Comparison of ENCODE assay signal across 9 mouse cellular contexts in the genomic region with DNA sequence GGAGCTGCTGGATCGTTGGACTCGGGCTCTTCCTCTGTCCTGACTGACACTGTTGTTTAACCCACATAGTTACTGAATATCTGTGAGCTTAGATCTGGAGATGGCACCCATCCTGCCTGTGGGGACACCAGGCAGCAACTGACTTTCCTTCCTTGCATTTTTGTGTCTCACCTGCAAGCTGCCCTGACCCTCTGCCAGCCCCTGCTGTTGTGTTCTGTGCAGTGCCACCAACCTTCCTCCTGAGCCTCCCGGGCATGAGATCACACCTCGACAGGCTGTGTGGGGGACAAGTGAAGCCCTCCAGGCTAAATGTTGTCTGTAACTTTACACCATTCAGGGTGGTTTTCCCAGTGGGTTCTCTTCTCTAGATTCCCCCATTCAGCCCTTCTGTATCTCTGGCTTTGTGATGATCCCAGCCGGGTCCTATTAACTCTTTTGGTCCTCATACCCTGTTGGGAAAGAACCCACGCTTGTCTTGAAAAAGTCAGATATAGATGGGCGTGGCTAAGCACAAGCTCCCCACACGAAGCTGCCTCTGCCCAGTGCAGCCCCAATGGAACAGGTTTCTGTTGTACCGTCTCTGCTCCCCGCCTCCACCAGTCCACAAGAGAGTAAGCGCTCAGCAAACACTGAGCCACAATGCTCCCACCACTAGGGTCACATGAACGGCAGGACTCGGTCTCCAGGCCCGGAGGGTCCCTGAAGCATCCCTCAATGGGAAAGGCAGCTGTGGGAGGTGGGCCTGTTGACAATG. TPM values are rescaled to one million over a fixed set of nuclear protein-coding genes. Genes with fewer than 3 reads are reported as not detected.
DNase-seq lines count a peak whose midpoint lies in the region; ATAC-seq lines count a peak whose summit lies in the region.
"Had no signal": no experiment of that assay in that cellular context is flagged by ENCODE, and none has a peak within 500 bp of the region (broad histone marks: within the 10 kb centered on the region; RNA-seq: fewer than 3 reads in every experiment).

No protein-coding gene starts in this region.

- no peak for ATAC-seq in heart, embryonic 15.5 days (replicated peaks; ENCODE audit: insufficient number of reproducible peaks, insufficient read depth, low FRiP score, low read depth)
- no peak for ATAC-seq in embryonic facial prominence, embryonic 12.5 days (ENCODE audit: insufficient number of reproducible peaks, insufficient read depth, low FRiP score, low TSS enrichment)
- peak; percentile 62; the same call in 1 of the 2 replicates for ATAC-seq in forebrain, embryonic 15.5 days (replicated peaks)
- ATAC-seq in midbrain, embryonic 13.5 days: peak; percentile 49; the same call in 1 of the 2 replicates

- H3K4me1 ChIP-seq in heart, embryonic 15.5 days (replicated peaks): peaks cover 36% of the 10 kb centered on the region
- peaks cover 16% of the 10 kb centered on the region for H3K4me1 ChIP-seq in embryonic facial prominence, embryonic 12.5 days
- H3K4me1 ChIP-seq in forebrain, embryonic 15.5 days: peaks cover 27% of the 10 kb centered on the region
- H3K4me1 ChIP-seq in midbrain, embryonic 13.5 days (replicated peaks): peaks cover 29% of the 10 kb centered on the region

- no peak overlapping the region for H3K4me3 ChIP-seq in heart, embryonic 15.5 days
- no peak overlapping the region for H3K4me3 ChIP-seq in embryonic facial prominence, embryonic 12.5 days
- H3K4me3 ChIP-seq in forebrain, embryonic 15.5 days: no peak overlapping the region
- H3K4me3 ChIP-seq in midbrain, embryonic 13.5 days (replicated peaks): no peak overlapping the region

- 0 out of 2 replicates have a peak, but pooled peaks cover 2% of the 10 kb centered on the region for H3K27me3 ChIP-seq in heart, embryonic 15.5 days
- H3K27me3 ChIP-seq in embryonic facial prominence, embryonic 12.5 days: no peaks in the 10 kb centered on the region
- no peaks in the 10 kb centered on the region for H3K27me3 ChIP-seq in forebrain, embryonic 15.5 days
- H3K27me3 ChIP-seq in midbrain, embryonic 13.5 days: no peaks in the 10 kb centered on the region

- H3K9me3 ChIP-seq in heart, embryonic 15.5 days (replicated peaks): no peaks in the 10 kb centered on the region
- H3K9me3 ChIP-seq in embryonic facial prominence, embryonic 12.5 days: no peaks in the 10 kb centered on the region
- no peaks in the 10 kb centered on the region for H3K9me3 ChIP-seq in forebrain, embryonic 15.5 days
- H3K9me3 ChIP-seq in midbrain, embryonic 13.5 days: no peaks in the 10 kb centered on the region

- no peaks in the 10 kb centered on the region for H3K36me3 ChIP-seq in heart, embryonic 15.5 days
- no peaks in the 10 kb centered on the region for H3K36me3 ChIP-seq in embryonic facial prominence, embryonic 12.5 days
- H3K36me3 ChIP-seq in forebrain, embryonic 15.5 days: no peaks in the 10 kb centered on the region
- H3K36me3 ChIP-seq in midbrain, embryonic 13.5 days: no peaks in the 10 kb centered on the region

- no peak overlapping the region for H3K9ac ChIP-seq in heart, embryonic 15.5 days
- no peak overlapping the region for H3K9ac ChIP-seq in embryonic facial prominence, embryonic 12.5 days
- no peak overlapping the region for H3K9ac ChIP-seq in forebrain, embryonic 15.5 days (replicated peaks)
- H3K9ac ChIP-seq in midbrain, embryonic 13.5 days (replicated peaks): 0 out of 2 replicates have a peak overlapping the region, but pooled peaks have one; percentile 11

- 45% methylated on average over 14 of the region's 14 CpGs for WGBS in heart, embryonic 15.5 days
- 22% methylated on average over 14 of the region's 14 CpGs for WGBS in embryonic facial prominence, embryonic 12.5 days
- WGBS in forebrain, embryonic 15.5 days: 35% methylated on average over 14 of the region's 14 CpGs
- WGBS in midbrain, embryonic 13.5 days: 36% methylated on average over 14 of the region's 14 CpGs

- peak overlapping the region; percentile 12; the same call in 1 of the 2 replicates for H3K4me2 ChIP-seq in heart, embryonic 15.5 days
- H3K4me2 ChIP-seq in embryonic facial prominence, embryonic 12.5 days (replicated peaks): 0 out of 2 replicates have a peak overlapping the region, but pooled peaks have one; percentile 3
- peak overlapping the region; percentile 19 for H3K4me2 ChIP-seq in forebrain, embryonic 15.5 days (replicated peaks)
- peak overlapping the region; percentile 37 for H3K4me2 ChIP-seq in midbrain, embryonic 13.5 days (replicated peaks)

- no peak for DNase-seq in heart, postnatal 4 days
- DNase-seq in gastrocnemius, adult 8-10 months (ENCODE audit: low spot score in 2 of 2): no peak
- DNase-seq in gastrocnemius, postnatal 4 days (ENCODE audit: low spot score in 2 of 2): no peak
- DNase-seq: heart, adult 11 months; thymus, adult 2 months had no signal

- peak overlapping the region; percentile 3; the same call in 1 of the 2 replicates for H3K27ac ChIP-seq in heart, embryonic 15.5 days
- no peak overlapping the region for H3K27ac ChIP-seq in embryonic facial prominence, embryonic 12.5 days
- H3K27ac ChIP-seq in forebrain, embryonic 15.5 days (replicated peaks): 0 out of 2 replicates have a peak overlapping the region, but pooled peaks have one; percentile 4
- peak overlapping the region; percentile 80 for H3K27ac ChIP-seq in midbrain, embryonic 13.5 days

RNA-seq across cellular contexts. Expression of a gene that starts 26.2 kb away (rescaled TPM):
- 2.5 and 4.2 TPM in 2 replicates for polyA plus RNA-seq in heart, embryonic 15.5 days (2015; fragmentation: Nextera tagmentation; extraction: Ambion mirVana)
- total RNA-seq in heart, postnatal 4 days (2021): 1 to 10 TPM; 1.1 to 1.3 TPM
- polyA plus RNA-seq in embryonic facial prominence, embryonic 12.5 days (2016; fragmentation: Nextera tagmentation; extraction: Ambion mirVana): 7.1 and 8.3 TPM in 2 replicates
- polyA plus RNA-seq in forebrain, embryonic 15.5 days (2015; fragmentation: Nextera tagmentation; extraction: Ambion mirVana): 7.9 and 8.4 TPM in 2 replicates
- polyA plus RNA-seq in midbrain, embryonic 13.5 days (2015; fragmentation: Nextera tagmentation; extraction: Ambion mirVana): 9.4 and 10.6 TPM in 2 replicates
- under 1 TPM; 0.13 to 0.29 (median 0.15) TPM for total RNA-seq in gastrocnemius, adult 8-10 months (2022)
- total RNA-seq in gastrocnemius, postnatal 4 days (2021): 1 to 10 TPM; 1.2 to 1.4 TPM

Comparison
In these comparisons a context has a peak if more than half of its experiments do, and no peak if none do; other contexts are left out.
1. ATAC-seq: peak in forebrain, embryonic 15.5 days (single experiment) and midbrain, embryonic 13.5 days (single experiment); none in heart, embryonic 15.5 days (single experiment) and embryonic facial prominence, embryonic 12.5 days (single experiment).
2. Peak in every context shown above with its lines, with median percentiles within 50 percentile points of each other: H3K4me2 ChIP-seq.